Mouse (Mus musculus) bone marrow macrophage, adult 2 months (primary cell): ENCODE measurements around the gene Clec4f. TPM values are rescaled to one million over a fixed set of nuclear protein-coding genes. Genes with fewer than 3 reads are reported as not detected.

Experiments
- H3K27ac ChIP-seq: 2 replicates; pipeline ENCODE4 v1.5.1; 2012; ENCODE audit warnings: low read depth, low read length; ENCODE audit not compliant: insufficient read depth
- H3K4me1 ChIP-seq: 2 replicates; pipeline ENCODE4 v1.6.1; 2012; ENCODE audit warnings: low read length; ENCODE audit not compliant: control insufficient read depth, insufficient read depth
- H3K4me3 ChIP-seq: 2 replicates; pipeline ENCODE4 v1.5.1; 2012; ENCODE audit warnings: mild to moderate bottlenecking, low read length, moderate library complexity; ENCODE audit not compliant: insufficient read depth
- CTCF ChIP-seq: IDR thresholded peaks from 2 replicates; pipeline ENCODE4 v1.5.1; 2012; ENCODE audit warnings: low read depth, mild to moderate bottlenecking, low read length, moderate library complexity
- POLR2A ChIP-seq: IDR thresholded peaks from 2 replicates; pipeline ENCODE4 v1.6.1; 2012; ENCODE audit warnings: mild to moderate bottlenecking, low read depth, low read length, borderline replicate concordance
- polyA plus RNA-seq: library from polyadenylated mRNA; stranded (reverse); fragments of >200 nt; gene quantifications from 2 replicates; pipeline ENCODE4 v1.2.4, GENCODE M21; 2012; ENCODE audit not compliant: missing spikeins, insufficient read depth, insufficient read length

Gene Clec4f
- polyA plus RNA-seq, 1 experiment, result not detected

- H3K4me3 ChIP-seq, result no peak overlapping the region
- TF ChIP-seq POLR2A (no peak), CTCF (no peak)
Observed at GRCm38 (mm10) chr6:83631815-83632214, 24.2 kb downstream of the Clec4f start.

GRCm38 (mm10) chr6:83626781-83627180, 29.2 kb downstream of the Clec4f start:
- H3K4me1 ChIP-seq, result no peaks in the 10 kb centered on the region
- no peak overlapping the region for H3K4me3 ChIP-seq
- H3K27ac ChIP-seq, result no peak overlapping the region
- TF ChIP-seq POLR2A, result no peak
- no peak for TF ChIP-seq CTCF

More at GRCm38 (mm10) chr6:83631815-83632214, 24.2 kb downstream of the Clec4f start:
- H3K4me1 ChIP-seq, result 0 out of 2 replicates have a peak, but pooled peaks cover 2% of the 10 kb centered on the region
- no peak overlapping the region for H3K27ac ChIP-seq

GRCm38 (mm10) chr6:83619955-83620354, 36.0 kb downstream of the Clec4f start:
- Histone ChIP-seq H3K4me3 (no peak overlapping the region), H3K4me1 (no peaks in the 10 kb centered on the region), H3K27ac (no peak overlapping the region)
- TF ChIP-seq CTCF, result no peak
- TF ChIP-seq POLR2A, result no peak

DNA sequence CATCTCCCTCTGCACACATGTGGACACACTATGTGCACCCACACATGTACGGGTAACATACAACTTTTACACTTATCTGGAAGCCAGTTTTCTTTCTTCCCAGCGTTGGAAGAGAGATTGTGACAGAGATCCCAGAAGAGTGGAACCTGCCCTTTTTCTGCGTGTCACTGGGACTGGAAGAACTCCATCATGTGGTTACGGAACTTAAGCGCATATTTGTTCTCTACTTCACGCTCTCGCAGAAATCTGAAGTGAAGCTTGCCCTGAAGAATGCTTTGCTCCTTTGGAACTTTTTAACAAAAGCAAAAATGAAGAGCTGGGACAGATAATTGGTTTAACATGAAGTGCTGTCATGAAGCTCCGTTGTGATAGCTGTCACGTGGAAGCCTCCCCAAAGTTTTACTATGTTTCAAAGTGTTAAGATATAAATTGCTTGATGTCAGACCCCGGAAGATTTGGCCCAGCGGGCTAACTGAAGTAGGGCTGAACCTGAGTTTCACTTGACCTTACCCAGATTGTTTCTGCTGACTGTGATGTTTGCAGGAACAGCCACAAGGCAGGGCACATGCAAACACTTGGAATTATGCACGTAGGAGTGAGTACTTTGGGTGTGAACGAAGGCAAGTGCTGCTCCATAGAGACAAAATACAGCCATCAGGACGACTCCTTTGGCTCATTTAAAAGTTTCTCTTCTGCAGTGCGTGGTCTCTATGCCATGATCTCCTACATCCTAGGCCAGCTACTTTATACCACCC, 38.2 kb downstream of the Clec4f start:
- peaks cover 11% of the 10 kb centered on the region for H3K4me1 ChIP-seq
- H3K27ac ChIP-seq, result no peak overlapping the region
- TF ChIP-seq POLR2A (no peak), CTCF (no peak)
- H3K4me3 ChIP-seq, result no peak overlapping the region

- no peak overlapping the region for H3K27ac ChIP-seq
- H3K4me3 ChIP-seq, result no peak overlapping the region
- H3K4me1 ChIP-seq, result peaks cover 13% of the 10 kb centered on the region
- TF ChIP-seq CTCF (peak; percentile 82), POLR2A (no peak)
Observed at GRCm38 (mm10) chr6:83616512-83616911, 39.5 kb downstream of the Clec4f start.

DNA sequence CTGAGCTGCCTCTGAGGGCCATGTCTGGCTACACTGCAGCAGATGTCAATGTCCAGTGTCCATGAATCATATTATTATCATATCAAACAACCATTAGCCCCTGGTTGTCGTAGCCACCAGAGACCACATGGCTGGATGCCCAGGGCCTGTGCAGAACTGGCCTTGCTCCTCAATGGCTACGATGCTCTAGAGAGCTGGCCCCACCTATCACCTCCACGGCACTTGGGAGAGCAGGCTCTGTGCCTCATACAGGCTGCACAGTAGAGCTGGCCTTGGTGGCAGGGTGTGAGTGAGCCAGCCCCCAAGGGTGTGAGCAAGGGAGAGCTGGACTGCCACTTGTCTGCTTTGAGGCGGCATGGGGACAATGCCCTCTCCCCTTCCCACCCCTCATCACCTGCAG, 41.5 kb downstream of the Clec4f start:
- H3K4me1 ChIP-seq, result peaks cover 13% of the 10 kb centered on the region
- no peak for TF ChIP-seq POLR2A
- H3K27ac ChIP-seq, result no peak overlapping the region
- no peak overlapping the region for H3K4me3 ChIP-seq

GRCm38 (mm10) chr6:83612976-83613375, 43.0 kb downstream of the Clec4f start:
- TF ChIP-seq POLR2A, result no peak
- no peak for TF ChIP-seq CTCF
- Histone ChIP-seq H3K4me1 (peaks cover 13% of the 10 kb centered on the region), H3K4me3 (no peak overlapping the region), H3K27ac (peak overlapping the region; percentile 13)

DNA sequence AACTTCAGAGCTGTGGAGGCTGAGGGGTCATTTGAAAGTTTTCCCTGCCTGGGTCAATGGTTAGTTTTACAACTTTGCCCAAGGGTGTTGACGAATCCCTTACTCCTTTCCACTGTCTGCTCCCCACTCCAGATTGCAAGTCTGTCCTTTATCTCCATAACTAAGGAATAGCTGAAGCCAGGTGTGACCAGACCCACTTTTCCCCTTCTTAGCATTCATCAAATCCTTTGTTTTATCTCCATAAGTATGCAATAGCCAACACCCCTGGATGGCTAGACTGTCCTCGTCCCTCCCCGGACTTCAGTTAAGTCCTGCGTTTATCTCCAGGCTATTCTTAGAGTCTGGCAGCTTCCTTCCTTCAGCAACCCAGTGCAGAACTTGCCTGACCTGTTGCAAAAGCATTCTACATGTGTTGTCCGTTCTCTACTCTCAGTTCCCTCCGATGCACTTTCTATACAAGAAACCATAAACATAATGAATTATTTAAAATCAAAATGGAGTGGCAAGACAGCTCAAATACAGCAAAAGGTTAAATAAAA, 56.3 kb downstream of the Clec4f start:
- peaks cover 22% of the 10 kb centered on the region for H3K4me1 ChIP-seq
- no peak for TF ChIP-seq POLR2A
- TF ChIP-seq CTCF, result no peak
- peak overlapping the region; percentile 7; the same call in 1 of the 2 replicates for H3K4me3 ChIP-seq
- peak overlapping the region; percentile 69 for H3K27ac ChIP-seq

GRCm38 (mm10) chr6:83599060-83599550, 56.9 kb downstream of the Clec4f start:
- peak overlapping the region; percentile 30 for H3K4me3 ChIP-seq
- peaks cover 22% of the 10 kb centered on the region for H3K4me1 ChIP-seq
- peak overlapping the region; percentile 69; the same call in 1 of the 2 replicates for H3K27ac ChIP-seq
- no peak for TF ChIP-seq CTCF
- no peak for TF ChIP-seq POLR2A

- TF ChIP-seq CTCF, result peak; percentile 76; the same call in 1 of the 2 replicates
- TF ChIP-seq POLR2A, result no peak
- H3K4me1 ChIP-seq, result peaks cover 22% of the 10 kb centered on the region
- H3K27ac ChIP-seq, result no peak overlapping the region
- no peak overlapping the region for H3K4me3 ChIP-seq
Observed at GRCm38 (mm10) chr6:83598646-83599045, 57.3 kb downstream of the Clec4f start.

DNA sequence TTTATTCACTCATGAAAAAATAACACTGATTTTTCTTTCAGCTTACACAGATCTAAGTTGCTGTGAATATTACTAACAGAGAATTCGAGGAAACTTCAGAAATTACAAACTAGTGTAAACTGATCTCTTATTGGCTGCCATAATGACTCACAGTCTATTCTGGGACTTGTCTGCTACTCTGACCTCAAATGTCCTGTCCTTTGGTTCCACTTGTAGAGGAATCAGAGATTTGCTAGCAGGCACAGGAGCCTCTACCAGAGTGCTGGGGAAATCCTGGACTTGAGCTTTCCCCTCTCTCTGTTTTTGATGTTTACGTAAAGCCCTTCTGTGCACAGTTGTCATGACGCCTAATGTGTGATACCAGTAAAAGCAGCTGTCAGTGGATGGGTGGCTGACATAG, 58.0 kb downstream of the Clec4f start:
- H3K27ac ChIP-seq, result peak overlapping the region; percentile 62
- H3K4me1 ChIP-seq, result peaks cover 22% of the 10 kb centered on the region
- no peak overlapping the region for H3K4me3 ChIP-seq
- TF ChIP-seq CTCF (no peak), POLR2A (no peak)
